Mouse (Mus musculus) adrenal gland, postnatal 14 days (tissue): ENCODE results near the gene Tap1. TPM values are rescaled to one million over a fixed set of nuclear protein-coding genes. Genes with fewer than 3 reads are reported as not detected.
"Not testable (repeated sequence)": the region's sequence is repeated elsewhere in the genome, so short reads cannot be mapped to it uniquely, and the experiment has no call there.

Experiments used
- DNase-seq: peaks from one replicate; pipeline ENCODE4 v3.0.0; 2021; ENCODE audit warnings: mixed read lengths
- long read RNA-seq, 2 experiments: library from polyadenylated mRNA; stranded (forward); transcript quantifications; one replicate each; pipeline ENCODE4 v2.0.0; 2021
- total RNA-seq: library from RNA; stranded (reverse); gene quantifications from 2 replicates; pipeline ENCODE4 v1.2.3, GENCODE M21; 2021

The Tap1 gene
- 11.1 and 20.4 TPM in 2 replicates for total RNA-seq
- long read RNA-seq, experiment 1, transcript Tap1-206 (11 exons, 2,953 nt), result major isoform, 21 of 26 reads
- long read RNA-seq, experiment 1, partial matches to known transcripts, result 2 of 26 reads
- long read RNA-seq, experiment 1, other reads (novel, unspliced or antisense), result 3 of 26 reads
- long read RNA-seq, experiment 2, transcript Tap1-206 (11 exons, 2,953 nt), result major isoform, 9 of 13 reads
- long read RNA-seq, experiment 2, partial matches to known transcripts, result 2 of 13 reads
- long read RNA-seq, experiment 2, other reads (novel, unspliced or antisense), result 2 of 13 reads

- peak; percentile 99 for DNase-seq
Measured at GRCm38 (mm10) chr17:34187261-34187916, at the start of gene Tap1, which contains the start of gene Psmb9. Tap1 (plus strand) TSS chr17:34187553. Psmb9 (minus strand) TSS chr17:34187764.

- DNase-seq, result no peak
Measured at GRCm38 (mm10) chr17:34137601-34138000, 49.8 kb upstream of the Tap1 start.

GRCm38 (mm10) chr17:34138655-34139054, 48.7 kb upstream of the Tap1 start:
- no peak for DNase-seq

- DNase-seq, result peak; percentile 43
Measured at GRCm38 (mm10) chr17:34139416-34139815, 47.9 kb upstream of the Tap1 start.

GRCm38 (mm10) chr17:34140240-34140639, 47.1 kb upstream of the Tap1 start:
- no peak for DNase-seq

- no peak for DNase-seq
Measured at GRCm38 (mm10) chr17:34141448-34141847, 45.9 kb upstream of the Tap1 start.

GRCm38 (mm10) chr17:34142456-34143010, 44.8 kb upstream of the Tap1 start:
- DNase-seq, result no peak

- peak; percentile 71 for DNase-seq
Measured at GRCm38 (mm10) chr17:34143033-34143432, 44.3 kb upstream of the Tap1 start, which contains the start of gene H2-DMb2. H2-DMb2 (plus strand) TSS chr17:34143307.

GRCm38 (mm10) chr17:34143461-34143860, 43.9 kb upstream of the Tap1 start:
- peak; percentile 8 for DNase-seq

GRCm38 (mm10) chr17:34144221-34144620, 43.1 kb upstream of the Tap1 start:
- not testable (repeated sequence) for DNase-seq

GRCm38 (mm10) chr17:34144960-34145371, 42.4 kb upstream of the Tap1 start:
- DNase-seq, result peak; percentile 7

GRCm38 (mm10) chr17:34152923-34153322, 34.4 kb upstream of the Tap1 start, which contains the start of gene H2-DMb1:
H2-DMb1 (plus strand) TSS chr17:34153072.
- peak; percentile 70 for DNase-seq

GRCm38 (mm10) chr17:34155534-34155933, 31.8 kb upstream of the Tap1 start:
- DNase-seq, result no peak

- no peak for DNase-seq
Measured at GRCm38 (mm10) chr17:34164202-34164895, 23.0 kb upstream of the Tap1 start.

GRCm38 (mm10) chr17:34165033-34165730, 22.2 kb upstream of the Tap1 start:
- peak; percentile 29 for DNase-seq

GRCm38 (mm10) chr17:34169279-34169678, 18.1 kb upstream of the Tap1 start:
- peak; percentile 68 for DNase-seq

- no peak for DNase-seq
Measured at GRCm38 (mm10) chr17:34170487-34170876, 16.9 kb upstream of the Tap1 start.

- DNase-seq, result peak; percentile 88
Measured at GRCm38 (mm10) chr17:34170877-34171498, 16.4 kb upstream of the Tap1 start.

GRCm38 (mm10) chr17:34172528-34172927, 14.8 kb upstream of the Tap1 start:
- DNase-seq, result no peak

- no peak for DNase-seq
Measured at GRCm38 (mm10) chr17:34174075-34174474, 13.3 kb upstream of the Tap1 start.

- no peak for DNase-seq
Measured at GRCm38 (mm10) chr17:34177179-34177578, 10.2 kb upstream of the Tap1 start.
